Mouse (Mus musculus): ENCODE measurements at regions not wholly inside any gene's neighbourhood (a gene's known extent, or its start where the extent isn't known, plus 50 kb on each side); places are given as distances from the start of the nearest gene placed in this dataset.
"Not testable (repeated sequence)": the region's sequence is repeated elsewhere in the genome, so short reads cannot be mapped to it uniquely, and the experiment has no call there.

GRCm38 (mm10) chr12:29335839-29336469 is 192.2 kb upstream of the Myt1l start:
- no peak overlapping the region for H3K4me2 ChIP-seq
- no peak overlapping the region for H3K27ac ChIP-seq
- peaks cover 10% of the 10 kb centered on the region for H3K4me1 ChIP-seq (replicated peaks)
- 21% methylated on average over 3 of the region's 3 CpGs for WGBS
- H3K9ac ChIP-seq: no peak overlapping the region
- no peaks in the 10 kb centered on the region for H3K9me3 ChIP-seq
- H3K4me3 ChIP-seq: no peak overlapping the region
- H3K27me3 ChIP-seq: no peaks in the 10 kb centered on the region
- ATAC-seq (ENCODE audit: low FRiP score): no peak
- no peaks in the 10 kb centered on the region for H3K36me3 ChIP-seq

- H3K9ac ChIP-seq: no peak overlapping the region
- no peak overlapping the region for H3K4me2 ChIP-seq
- no peaks in the 10 kb centered on the region for H3K27me3 ChIP-seq
- no peaks in the 10 kb centered on the region for H3K36me3 ChIP-seq
- H3K4me3 ChIP-seq: no peak overlapping the region
- peaks cover 10% of the 10 kb centered on the region for H3K4me1 ChIP-seq (replicated peaks)
- H3K9me3 ChIP-seq: no peaks in the 10 kb centered on the region
- no peak overlapping the region for H3K27ac ChIP-seq
- WGBS: 88% methylated on average over 2 of the region's 2 CpGs
- ATAC-seq (ENCODE audit: low FRiP score): no peak
Measured at GRCm38 (mm10) chr12:29337336-29337735, 190.8 kb upstream of the Myt1l start.

DNA sequence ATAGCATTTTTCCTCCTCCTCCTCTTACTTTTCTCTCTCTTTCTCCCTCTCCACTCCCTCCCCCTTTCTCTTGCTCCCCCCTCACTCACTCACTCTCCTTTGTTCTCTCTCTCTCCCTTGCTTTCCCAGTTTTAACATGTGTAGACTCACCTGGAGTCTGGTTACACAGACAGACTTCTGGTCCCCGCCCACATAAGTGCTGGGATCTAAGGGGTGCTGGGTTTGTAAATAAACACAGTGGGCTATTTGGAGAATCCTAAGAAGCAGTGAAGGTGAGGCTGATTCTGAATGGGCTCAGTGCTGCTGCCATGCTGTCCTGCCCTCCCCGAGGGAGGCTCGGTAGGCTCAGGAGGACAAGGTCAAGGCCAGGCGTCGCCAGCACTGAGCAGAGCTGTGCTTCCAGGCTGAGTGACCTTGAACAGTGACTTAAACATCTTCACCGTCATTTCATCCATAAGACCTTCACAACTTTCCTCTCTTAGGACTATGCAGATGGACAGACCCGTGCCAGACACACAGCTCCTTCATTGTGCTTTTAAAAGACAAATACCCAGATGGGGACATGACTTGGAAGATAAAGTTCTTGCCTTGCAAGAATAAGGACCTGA is 186.7 kb upstream of the Myt1l start:
- H3K4me1 ChIP-seq (replicated peaks): peaks cover 23% of the 10 kb centered on the region
- ATAC-seq (ENCODE audit: low FRiP score): no peak
- H3K9me3 ChIP-seq: no peaks in the 10 kb centered on the region
- 50% methylated on average over 7 of the region's 7 CpGs for WGBS
- no peaks in the 10 kb centered on the region for H3K27me3 ChIP-seq
- no peaks in the 10 kb centered on the region for H3K36me3 ChIP-seq
- no peak overlapping the region for H3K9ac ChIP-seq
- no peak overlapping the region for H3K4me2 ChIP-seq
- H3K27ac ChIP-seq: no peak overlapping the region; the same call in 1 of the 2 replicates
- H3K4me3 ChIP-seq: no peak overlapping the region

- Histone ChIP-seq H3K36me3 (no peaks in the 10 kb centered on the region), H3K27ac (peak overlapping the region; percentile 78), H3K4me1 (replicated peaks) (peaks cover 18% of the 10 kb centered on the region), H3K9ac (0 out of 2 replicates have a peak overlapping the region, but pooled peaks have one; percentile 19), H3K4me3 (no peak overlapping the region), H3K27me3 (no peaks in the 10 kb centered on the region), H3K4me2 (no peak overlapping the region), H3K9me3 (no peaks in the 10 kb centered on the region)
- WGBS: 45% methylated on average over 12 of the region's 12 CpGs
- ATAC-seq (ENCODE audit: low FRiP score): peak; percentile 34; the same call in 1 of the 2 replicates
Measured at GRCm38 (mm10) chr12:29343147-29343852, 184.9 kb upstream of the Myt1l start.

GRCm38 (mm10) chr12:29348698-29349097 is 179.5 kb upstream of the Myt1l start:
- H3K9ac ChIP-seq: no peak overlapping the region
- H3K9me3 ChIP-seq: no peaks in the 10 kb centered on the region
- no peak overlapping the region for H3K4me3 ChIP-seq
- H3K27me3 ChIP-seq: no peaks in the 10 kb centered on the region
- no peaks in the 10 kb centered on the region for H3K36me3 ChIP-seq
- no peak overlapping the region for H3K4me2 ChIP-seq
- H3K4me1 ChIP-seq (replicated peaks): peaks cover 29% of the 10 kb centered on the region
- peak overlapping the region; percentile 79 for H3K27ac ChIP-seq
- ATAC-seq (ENCODE audit: low FRiP score): 0 out of 2 replicates have a peak, but pooled peaks have one; percentile 22
- 76% methylated on average over 2 of the region's 2 CpGs for WGBS

DNA sequence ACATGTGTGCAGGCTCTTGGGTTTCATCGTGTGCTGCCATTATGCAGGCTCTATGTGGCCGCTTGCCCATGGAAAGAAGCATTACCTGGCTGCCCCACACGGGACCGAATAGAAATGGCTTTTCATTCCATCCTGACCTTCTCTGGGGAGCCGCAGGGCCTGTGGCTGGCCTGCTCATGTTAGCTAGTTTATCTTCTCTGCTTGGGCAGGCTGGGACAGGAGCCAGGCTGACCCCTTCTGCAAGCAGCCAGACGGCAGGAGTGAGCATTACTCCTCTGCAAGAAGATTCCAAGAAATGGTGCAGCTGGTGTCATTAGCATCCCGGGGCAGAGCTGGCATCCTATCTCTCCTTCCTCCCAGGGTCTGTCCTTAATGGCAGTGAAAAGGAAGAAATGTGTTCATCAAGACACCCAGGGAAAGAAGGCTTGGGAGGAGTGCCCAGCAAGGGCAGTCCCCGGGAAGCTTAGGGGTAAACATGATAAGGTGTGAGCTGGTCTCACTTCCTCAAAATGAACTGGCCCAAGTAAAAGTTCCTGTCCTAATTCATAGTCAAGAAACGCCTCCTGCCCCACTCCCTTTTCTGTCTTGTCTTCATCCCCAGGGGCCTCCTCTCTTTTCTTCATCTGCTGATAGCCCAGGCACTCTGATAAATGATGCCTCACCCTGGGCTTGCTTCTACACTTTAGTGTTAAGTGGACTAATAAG is 178.9 kb upstream of the Myt1l start:
- Histone ChIP-seq H3K4me2 (no peak overlapping the region), H3K36me3 (no peaks in the 10 kb centered on the region), H3K9me3 (no peaks in the 10 kb centered on the region), H3K27me3 (no peaks in the 10 kb centered on the region), H3K4me3 (no peak overlapping the region), H3K4me1 (replicated peaks) (peaks cover 31% of the 10 kb centered on the region), H3K9ac (no peak overlapping the region), H3K27ac (peak overlapping the region; percentile 79)
- 59% methylated on average over 9 of the region's 9 CpGs for WGBS
- ATAC-seq (ENCODE audit: low FRiP score): no peak

GRCm38 (mm10) chr12:29353777-29354496 is 174.2 kb upstream of the Myt1l start:
- Histone ChIP-seq H3K4me1 (replicated peaks) (peaks cover 58% of the 10 kb centered on the region), H3K9ac (peak overlapping the region; percentile 14; the same call in 1 of the 2 replicates), H3K27ac (peak overlapping the region; percentile 90), H3K27me3 (no peaks in the 10 kb centered on the region), H3K4me2 (peak overlapping the region; percentile 4; the same call in 1 of the 2 replicates), H3K9me3 (no peaks in the 10 kb centered on the region), H3K36me3 (no peaks in the 10 kb centered on the region), H3K4me3 (no peak overlapping the region)
- 14% methylated on average over 9 of the region's 11 CpGs for WGBS
- peak; percentile 60 for ATAC-seq (ENCODE audit: low FRiP score)

DNA sequence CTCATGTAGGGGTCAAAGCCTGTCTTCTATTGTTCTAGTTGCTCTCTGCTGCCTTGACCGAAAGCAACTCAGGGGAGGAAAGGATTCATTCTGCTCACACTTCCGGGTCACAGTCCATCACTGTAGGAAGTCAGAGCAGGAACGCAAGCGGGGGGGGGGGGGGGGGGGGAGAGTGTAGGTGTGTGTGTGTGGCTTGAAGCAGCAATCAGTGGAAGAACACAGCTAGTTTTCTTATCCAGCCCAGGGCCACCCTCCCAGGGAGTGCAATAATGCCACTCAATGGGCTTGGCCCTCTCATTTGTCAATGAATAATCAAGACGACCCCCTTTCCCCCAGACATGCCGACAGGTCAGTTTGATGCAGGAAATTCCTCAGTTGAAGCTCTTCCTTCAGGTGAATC is 173.4 kb upstream of the Myt1l start:
- Histone ChIP-seq H3K4me1 (replicated peaks) (peaks cover 53% of the 10 kb centered on the region), H3K36me3 (no peaks in the 10 kb centered on the region), H3K4me3 (no peak overlapping the region), H3K9me3 (no peaks in the 10 kb centered on the region), H3K27me3 (no peaks in the 10 kb centered on the region), H3K9ac (no peak overlapping the region), H3K4me2 (no peak overlapping the region), H3K27ac (peak overlapping the region; percentile 90)
- ATAC-seq (ENCODE audit: low FRiP score): no peak
- WGBS: 23% methylated on average over 5 of the region's 6 CpGs

GRCm38 (mm10) chr12:29356681-29357397 is 171.3 kb upstream of the Myt1l start:
- H3K36me3 ChIP-seq: no peaks in the 10 kb centered on the region
- peak; percentile 57 for ATAC-seq (ENCODE audit: low FRiP score)
- peak overlapping the region; percentile 94 for H3K27ac ChIP-seq
- H3K9me3 ChIP-seq: no peaks in the 10 kb centered on the region
- no peak overlapping the region for H3K4me3 ChIP-seq
- peaks cover 7% of the 10 kb centered on the region; the same call in 1 of the 2 replicates for H3K27me3 ChIP-seq
- peak overlapping the region; percentile 61; the same call in 1 of the 2 replicates for H3K9ac ChIP-seq
- H3K4me2 ChIP-seq: no peak overlapping the region
- H3K4me1 ChIP-seq (replicated peaks): peaks cover 51% of the 10 kb centered on the region
- 13% methylated on average over 11 of the region's 11 CpGs for WGBS

DNA sequence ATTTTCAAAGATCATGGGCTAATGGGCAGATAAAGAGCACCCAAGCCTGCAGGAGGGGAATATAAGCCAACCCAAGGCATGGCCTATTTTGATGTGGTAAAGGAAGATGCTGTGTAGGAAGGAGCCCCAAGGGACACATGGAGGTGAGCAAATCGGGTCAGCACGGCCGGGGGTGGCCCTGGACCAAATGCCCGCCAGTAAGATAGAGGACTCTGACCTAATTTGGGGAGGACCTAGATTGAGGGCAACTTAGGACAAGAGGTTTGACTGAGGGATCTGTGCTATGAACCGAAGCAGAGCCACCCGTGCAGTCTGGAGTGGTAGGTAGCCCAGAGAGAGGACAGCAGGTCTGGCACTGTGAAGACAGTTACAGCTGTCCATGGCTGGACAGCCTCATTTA is 166.9 kb upstream of the Myt1l start:
- H3K27me3 ChIP-seq: peaks cover 18% of the 10 kb centered on the region
- no peak overlapping the region for H3K27ac ChIP-seq
- ATAC-seq (ENCODE audit: low FRiP score): no peak
- WGBS: 88% methylated on average over 6 of the region's 6 CpGs
- no peaks in the 10 kb centered on the region for H3K36me3 ChIP-seq
- no peaks in the 10 kb centered on the region for H3K9me3 ChIP-seq
- no peak overlapping the region for H3K9ac ChIP-seq
- no peak overlapping the region for H3K4me3 ChIP-seq
- no peak overlapping the region for H3K4me2 ChIP-seq
- peaks cover 26% of the 10 kb centered on the region for H3K4me1 ChIP-seq (replicated peaks)

DNA sequence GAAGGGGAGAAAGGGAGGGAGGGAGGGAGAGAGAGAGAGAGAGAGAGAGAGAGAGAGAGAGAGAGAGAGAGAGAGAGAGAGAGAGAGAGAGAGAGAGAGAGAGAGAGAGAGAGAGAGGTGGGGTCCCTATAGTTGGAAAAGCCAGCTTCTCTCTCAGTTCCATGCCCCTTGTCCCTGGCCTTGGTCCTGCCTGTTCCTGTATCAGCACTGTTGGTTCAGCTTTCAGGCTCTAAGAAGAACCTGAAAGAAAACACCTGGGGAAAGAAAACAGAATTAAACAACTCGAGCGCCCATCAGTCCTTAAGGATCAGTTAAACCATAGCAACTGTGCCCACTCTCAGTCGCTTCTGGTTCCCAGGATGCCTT is 160.5 kb upstream of the Myt1l start:
- WGBS: 38% methylated on average over 3 of the region's 3 CpGs
- Histone ChIP-seq H3K4me2 (peak overlapping the region; percentile 51), H3K4me1 (replicated peaks) (peaks cover 40% of the 10 kb centered on the region), H3K4me3 (0 out of 2 replicates have a peak overlapping the region, but pooled peaks have one; percentile 20), H3K27me3 (peaks cover 11% of the 10 kb centered on the region), H3K27ac (peak overlapping the region; percentile 96), H3K9ac (peak overlapping the region; percentile 70)
- not testable (repeated sequence) for H3K9me3 ChIP-seq; H3K36me3 ChIP-seq; ATAC-seq (ENCODE audit: low FRiP score)

Data from hindbrain, embryonic 13.5 days (tissue).